Mouse (Mus musculus) layer of hippocampus, adult 18-20 months (tissue): ENCODE data around the gene Itm2c. TPM values are rescaled to one million over a fixed set of nuclear protein-coding genes. Genes with fewer than 3 reads are reported as not detected.
A peak's percentile ranks its signal among the peaks of the same experiment; 100 is the strongest.

ENCODE experiments used
- DNase-seq, 2 experiments: peaks; one replicate each; pipeline ENCODE4 v3.0.0; 2022; ENCODE audit warnings: low spot score in 2 of 2
- total RNA-seq, 2 experiments: library from RNA; stranded (reverse); gene quantifications; 2 replicates each; pipeline ENCODE4 v1.2.3; 2021

Gene Itm2c
- total RNA-seq, 2 experiments from 2014 or later: 867 to 891 TPM

DNA sequence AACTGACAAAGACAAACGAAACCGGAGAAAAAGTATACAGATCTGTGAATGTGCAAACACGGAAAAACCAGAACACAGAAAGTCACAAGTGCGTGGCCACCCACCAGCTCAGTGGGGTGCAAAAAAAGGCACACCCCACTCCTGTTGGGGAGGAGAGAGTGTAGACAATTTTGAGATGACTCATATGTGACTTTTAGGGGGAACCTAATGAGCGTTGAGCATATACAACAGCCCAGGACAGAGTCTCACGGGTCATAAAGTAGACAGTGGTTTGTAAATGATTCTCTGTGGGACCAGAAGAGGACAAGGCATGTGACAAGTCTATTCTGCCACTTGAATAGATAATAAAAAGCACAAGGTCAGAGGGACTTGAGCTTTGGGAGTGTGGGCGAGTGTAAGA, 39.1 kb downstream of the Itm2c start:
- no peak for DNase-seq

DNA sequence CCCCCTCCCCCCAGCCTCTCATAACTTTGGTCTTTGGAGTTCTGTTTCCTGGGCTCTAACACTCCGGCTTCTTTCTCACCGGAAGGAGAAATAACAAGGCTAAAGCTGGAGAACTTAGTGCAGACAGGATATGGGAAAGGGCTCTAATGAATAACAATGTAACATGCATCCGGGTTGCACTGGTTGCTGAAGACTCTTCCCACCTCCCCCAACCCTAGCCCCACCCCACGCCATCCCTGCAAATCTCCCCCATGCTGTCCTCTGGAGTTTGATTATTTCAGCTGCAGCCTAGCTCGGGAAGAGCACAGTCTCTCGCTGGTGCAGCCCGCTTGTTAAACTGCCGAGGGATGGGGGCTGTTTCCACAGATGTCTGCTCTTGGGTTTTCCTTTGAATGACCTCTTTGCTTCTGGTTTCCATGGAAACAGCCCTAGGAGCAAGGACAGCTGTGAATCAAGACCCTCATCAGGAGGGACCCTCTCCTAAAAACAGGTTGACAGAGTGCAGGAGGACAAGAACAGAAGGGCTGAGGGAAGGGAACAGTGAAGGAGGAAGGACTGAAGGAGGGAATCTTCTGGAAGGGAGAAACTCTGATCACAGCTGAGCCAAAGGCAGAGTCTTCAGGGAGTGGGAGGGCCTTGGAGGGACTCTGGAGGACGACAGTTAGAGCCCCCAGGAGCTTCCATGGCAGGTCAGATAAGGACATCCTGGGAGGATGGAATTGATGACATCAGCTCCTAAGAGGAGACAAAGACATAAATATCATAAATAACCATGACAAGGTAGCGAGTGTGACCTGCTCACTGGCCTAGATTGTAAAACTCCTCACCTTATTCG, 39.8 kb downstream of the Itm2c start:
- no peak for DNase-seq

DNA sequence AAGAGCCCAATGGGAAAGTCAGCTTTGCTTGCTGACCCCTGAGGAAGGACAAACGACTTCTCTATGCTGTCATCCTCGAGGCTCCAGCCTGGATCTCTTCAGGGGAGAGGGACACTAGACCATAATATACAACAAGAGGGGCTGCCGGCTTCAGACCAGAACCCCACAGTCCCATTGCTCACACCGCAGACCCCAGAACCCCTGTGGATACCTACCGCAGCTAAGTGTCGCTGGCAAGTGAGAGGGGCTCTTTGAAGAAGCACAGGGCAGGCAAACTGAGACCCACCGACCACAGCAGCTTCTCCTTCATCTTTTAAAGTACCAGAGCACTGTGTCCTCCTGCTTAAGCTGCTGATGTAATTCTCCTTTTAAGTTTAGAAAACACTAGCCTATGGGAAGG, 40.5 kb downstream of the Itm2c start:
- no peak for DNase-seq

DNA sequence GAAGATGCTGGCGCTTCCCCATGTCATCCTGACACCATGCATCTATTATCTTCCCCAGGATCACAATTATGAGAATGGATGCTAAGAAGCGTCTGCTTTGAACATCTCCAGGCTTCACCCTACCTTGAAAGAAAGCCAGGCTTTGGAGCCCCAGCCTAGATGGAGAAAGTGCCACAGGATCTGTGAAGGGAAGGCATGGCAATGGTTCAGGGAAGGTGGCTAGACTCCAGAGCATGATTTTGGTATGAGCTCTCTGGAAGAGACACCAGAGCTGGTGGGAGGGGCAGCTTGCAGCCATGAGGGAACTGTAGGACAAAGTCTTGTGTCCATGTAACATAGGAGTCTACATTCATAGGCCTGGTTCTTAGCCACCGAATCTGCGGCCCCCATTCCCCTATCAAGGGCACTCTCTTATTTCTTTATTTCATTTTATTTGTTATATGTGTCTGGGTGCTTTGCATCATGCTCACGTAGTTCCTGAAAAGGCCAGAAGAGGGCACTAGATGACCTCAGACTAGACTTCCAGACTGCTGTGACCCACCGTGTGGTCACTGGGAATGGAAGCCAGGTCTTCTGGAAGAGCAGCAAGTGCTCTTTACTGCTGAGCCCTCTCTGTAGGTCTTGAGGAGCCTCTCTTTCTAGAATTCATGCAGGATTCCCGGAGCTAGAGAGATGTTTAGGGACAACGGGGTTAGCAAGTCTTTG, 41.2 kb downstream of the Itm2c start:
- DNase-seq: peak in 1 of 2 experiments; percentile 78

DNA sequence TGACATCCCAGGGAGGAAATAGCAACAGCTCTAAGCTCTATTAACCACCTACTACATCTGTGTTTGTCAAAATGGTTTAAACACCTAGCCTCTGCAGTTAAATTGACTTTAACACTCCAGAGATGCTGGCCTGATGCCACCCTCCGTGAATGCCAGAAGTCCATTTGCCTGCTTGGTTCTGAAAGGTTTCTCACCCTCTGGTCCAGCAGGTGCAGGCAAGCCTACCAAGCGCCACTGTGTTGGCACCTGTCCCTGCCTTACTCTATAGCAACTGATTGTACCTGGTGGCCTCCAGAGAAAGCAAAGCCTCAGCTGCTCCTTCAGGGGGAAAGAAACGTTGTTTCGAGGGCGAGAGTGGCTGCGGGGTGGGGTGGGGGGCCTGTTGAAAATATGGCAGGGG, 42.2 kb downstream of the Itm2c start:
- no peak for DNase-seq

DNA sequence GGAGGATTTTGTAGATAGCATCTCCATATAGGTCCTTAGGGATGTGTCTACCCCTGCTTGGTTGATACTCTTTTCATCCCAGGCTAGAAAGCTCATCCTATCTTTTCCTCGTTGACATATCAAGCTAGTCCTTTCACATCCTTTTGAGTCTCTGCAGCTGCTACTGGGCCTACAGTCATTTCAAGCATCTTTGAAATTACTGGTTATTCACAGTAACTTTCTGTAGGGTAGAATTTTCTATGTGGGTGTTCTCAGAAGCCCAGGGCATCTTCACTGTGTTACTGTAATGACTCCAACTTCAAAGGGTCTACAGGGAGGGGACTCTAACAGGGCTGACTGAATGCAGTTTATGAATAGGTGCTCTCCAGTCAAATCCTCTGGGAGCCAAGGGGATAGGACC, 43.2 kb downstream of the Itm2c start:
- no peak for DNase-seq

DNA sequence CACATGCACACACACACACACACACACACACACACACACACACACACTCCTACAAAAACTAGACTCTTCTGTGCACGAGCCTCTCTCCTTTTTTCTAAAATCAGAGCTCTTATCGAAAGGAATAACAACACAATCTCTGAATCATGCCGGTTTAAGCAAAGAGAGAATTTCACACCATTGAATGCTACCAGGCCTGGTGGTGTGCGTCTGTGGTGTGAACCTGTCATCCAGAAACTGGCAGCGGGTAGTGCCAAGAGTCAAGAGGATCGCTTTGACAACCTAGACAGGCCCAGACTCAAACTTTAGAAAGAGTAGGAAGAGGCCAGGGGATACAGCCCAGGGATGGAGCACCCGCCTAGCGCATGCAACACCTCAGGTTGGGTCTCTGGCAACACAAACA, 48.2 kb downstream of the Itm2c start:
- no peak for DNase-seq

DNA sequence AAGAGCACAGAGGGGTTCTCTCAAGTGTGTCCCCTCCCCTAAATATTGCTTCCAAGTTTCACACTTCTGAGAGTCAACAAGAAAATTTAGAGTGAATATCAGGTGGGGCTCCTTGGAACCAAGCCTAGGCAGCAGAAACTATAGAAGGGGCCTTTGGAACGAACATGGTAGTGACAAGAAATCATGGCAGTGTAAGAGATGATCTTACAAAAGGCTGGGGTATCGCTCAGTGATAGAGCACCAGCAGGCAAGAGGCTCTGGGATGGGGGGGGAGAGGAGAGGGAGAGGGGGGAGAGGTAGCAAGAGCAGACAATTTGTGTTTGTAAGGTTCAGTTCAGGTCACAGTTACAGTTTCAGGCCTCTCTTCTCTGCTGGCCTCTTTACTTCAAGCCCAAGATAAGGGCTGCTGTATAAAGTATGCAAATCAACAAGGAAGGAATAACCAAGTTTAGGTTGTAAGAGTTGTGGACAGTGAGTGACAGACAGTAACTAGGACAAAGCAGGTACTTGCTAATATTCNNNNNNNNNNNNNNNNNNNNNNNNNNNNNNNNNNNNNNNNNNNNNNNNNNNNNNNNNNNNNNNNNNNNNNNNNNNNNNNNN, 55.1 kb downstream of the Itm2c start:
- no peak for DNase-seq

DNA sequence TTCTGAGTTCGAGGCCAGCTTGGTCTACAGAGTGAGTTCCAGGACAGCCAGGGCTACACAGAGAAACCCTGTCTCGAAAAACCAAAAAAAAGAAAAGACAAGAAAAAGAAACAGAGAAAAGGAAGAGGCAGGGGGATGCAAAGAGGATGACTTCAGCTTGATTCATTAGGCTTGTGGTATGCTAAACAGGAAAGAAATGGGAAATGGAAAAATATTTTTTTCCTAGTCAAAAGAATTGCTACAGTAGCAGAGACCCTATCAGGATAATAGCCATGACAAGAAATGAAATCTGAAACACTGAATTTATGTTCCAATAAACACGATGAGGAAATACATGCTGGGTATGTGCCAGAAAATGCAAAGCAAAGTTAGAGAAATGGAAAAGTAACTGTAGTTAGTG, 61.1 kb downstream of the Itm2c start:
- DNase-seq: no peak

DNA sequence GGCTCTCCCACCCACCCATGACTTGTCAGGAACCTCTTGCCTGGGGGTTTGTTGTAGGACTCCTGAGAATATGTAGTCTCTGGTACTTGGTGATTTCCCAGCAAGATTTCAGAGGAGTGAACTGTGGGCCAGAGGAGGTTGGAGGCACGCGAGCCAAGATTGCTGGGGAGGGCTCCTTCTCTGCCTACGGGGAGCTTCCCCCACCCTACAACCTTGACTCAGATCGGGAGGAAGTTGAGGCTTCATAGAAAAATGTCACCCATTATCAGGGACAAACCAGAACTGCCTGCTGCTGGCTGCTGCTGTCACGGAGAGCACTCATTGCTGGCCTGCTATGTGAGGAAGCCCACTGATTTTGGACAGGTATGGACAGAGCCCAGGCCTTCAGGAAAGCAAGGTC, 63.2 kb downstream of the Itm2c start:
- no peak for DNase-seq

DNA sequence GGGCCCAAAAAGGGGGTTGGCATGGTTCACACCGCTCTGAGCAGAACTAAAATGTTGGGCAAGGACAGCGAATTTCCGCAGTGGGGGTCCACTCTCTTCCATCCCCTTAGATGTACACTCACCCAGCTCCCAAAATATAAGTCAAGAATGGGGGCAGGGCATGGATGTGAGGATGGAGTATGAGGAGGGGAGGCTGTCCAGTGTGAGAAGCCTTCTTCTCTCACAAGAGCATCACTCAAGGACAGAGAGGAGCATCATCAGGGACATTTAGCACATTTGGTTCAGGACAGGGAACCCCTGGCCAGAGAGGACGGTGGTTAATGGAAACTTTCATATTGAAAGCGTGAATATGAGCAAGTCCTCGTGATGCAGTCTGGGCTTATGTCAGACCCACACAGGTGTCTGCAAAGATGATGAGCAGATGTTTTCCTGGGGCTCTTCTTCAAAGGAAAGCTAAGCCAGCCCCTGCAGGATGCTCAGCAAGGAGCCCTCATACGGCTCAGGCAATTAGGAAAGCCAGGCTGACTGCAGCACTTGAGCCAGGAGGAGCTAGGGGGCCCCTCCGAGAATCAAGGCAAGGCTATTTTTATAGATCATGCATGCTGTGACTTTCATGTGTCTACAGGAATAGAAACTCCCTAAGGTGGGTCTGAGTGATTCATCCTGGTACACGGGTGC, 64.0 kb downstream of the Itm2c start:
- no peak for DNase-seq

Other genes with a start within 250 kb of the Itm2c start
- gene Sp100, start 244.3 kb upstream of the Itm2c start, total RNA-seq: 1 to 10 TPM; 2.5 to 2.6 TPM
- gene A630001G21Rik, start 115.6 kb upstream of the Itm2c start, total RNA-seq: under 1 TPM; 0.25 to 0.68 TPM
- 100 to 1,000 TPM; 146 to 163 TPM for gene Cab39, start 100.8 kb upstream of the Itm2c start, total RNA-seq
- 1 to 10 TPM; 3.3 to 4.1 TPM for gene 4933407L21Rik, start 34.2 kb downstream of the Itm2c start, total RNA-seq
- under 1 TPM in 1 of 2 experiments, not detected in 1; 0.08 TPM for gene Gpr55, start 66.7 kb downstream of the Itm2c start, total RNA-seq
- gene Spata3, start 122.5 kb downstream of the Itm2c start, total RNA-seq: under 1 TPM; 0.30 to 0.91 TPM
- gene 2810459M11Rik, start 151.6 kb downstream of the Itm2c start, total RNA-seq: 10 to 100 TPM; 12.2 to 12.3 TPM
- 100 to 1,000 TPM; 108 to 110 TPM for gene Psmd1, start 170.1 kb downstream of the Itm2c start, total RNA-seq
- gene Htr2b, start 217.7 kb downstream of the Itm2c start, total RNA-seq: not detected
- 1 to 10 TPM; 5.2 to 6.1 TPM for gene Gm21972, start 239.4 kb downstream of the Itm2c start, total RNA-seq